Mouse (Mus musculus) MEL (cell line): Measurements from ENCODE around the gene Glod4.

ENCODE experiments used
- CTCF ChIP-seq, 3 experiments: IDR thresholded peaks in 2 of 3; conservative IDR thresholded peaks in 1 of 3; 2 replicates each; pipeline ENCODE4 v1.5.1; 2011 to 2012; ENCODE audit warnings: low read length in 3 of 3, low read depth in 2 of 3, mild to moderate bottlenecking in 2 of 3, improper control_type of control experiment in 1 of 3, inconsistent platforms in 1 of 3, mixed read lengths in 1 of 3, moderate library complexity in 1 of 3; ENCODE audit not compliant: control insufficient read depth in 1 of 3, insufficient read depth in 1 of 3, poor library complexity in 1 of 3, severe bottlenecking in 1 of 3
- GATA1 ChIP-seq: IDR thresholded peaks from 2 replicates; pipeline ENCODE4 v1.6.1; 2011; ENCODE audit warnings: low read depth, low read length, improper control_type of control experiment
- JUND ChIP-seq: IDR thresholded peaks from 2 replicates; pipeline ENCODE4 v1.6.1; 2011; ENCODE audit warnings: low read depth, mild to moderate bottlenecking, improper control_type of control experiment, low read length
- POLR2A ChIP-seq, 2 experiments: IDR thresholded peaks; 2 replicates each; pipeline ENCODE4 v1.6.1; 2011 to 2012; ENCODE audit warnings: low read length in 2 of 2, mild to moderate bottlenecking in 2 of 2, control low read depth in 1 of 2, improper control_type of control experiment in 1 of 2, low read depth in 1 of 2, moderate library complexity in 1 of 2; ENCODE audit not compliant: control insufficient read depth in 1 of 2, insufficient read depth in 1 of 2, poor library complexity in 1 of 2
- RAD21 ChIP-seq: IDR thresholded peaks from 2 replicates; pipeline ENCODE4 v1.6.1; 2011; ENCODE audit warnings: mild to moderate bottlenecking, low read depth, low read length, improper control_type of control experiment

GRCm38 (mm10) chr11:76215011-76215410, 28.5 kb downstream of the Glod4 start:
- TF ChIP-seq POLR2A (IDR thresholded peaks at IDR 0.05; ENCODE audit: control insufficient read depth in 1 of 2, insufficient read depth in 1 of 2, low read depth in 1 of 2, low read length in 2 of 2, poor library complexity in 1 of 2) = no peak
- no peak for TF ChIP-seq RAD21
- no peak for TF ChIP-seq GATA1
- no peak for TF ChIP-seq JUND
- no peak for TF ChIP-seq CTCF (IDR thresholded peaks at IDR 0.05 in 2 of 3, conservative IDR thresholded peaks at IDR 0.05 in 1 of 3; ENCODE audit: control insufficient read depth in 1 of 3, insufficient read depth in 1 of 3, low read depth in 2 of 3, low read length in 3 of 3, poor library complexity in 1 of 3, severe bottlenecking in 1 of 3)
